Mouse (Mus musculus) granulocyte monocyte progenitor cell, adult 5-6 weeks (primary cell): ENCODE results near the gene AI837181. TPM values are rescaled to one million over a fixed set of nuclear protein-coding genes. Genes with fewer than 3 reads are reported as not detected.
A peak's percentile ranks its signal among the peaks of the same experiment; 100 is the strongest.
"Not testable (repeated sequence)": the region's sequence is repeated elsewhere in the genome, so short reads cannot be mapped to it uniquely, and the experiment has no call there.

Source experiments
- ATAC-seq: replicated peaks from 2 replicates; pipeline ENCODE4 v1.8.0; 2016; ENCODE audit warnings: mild to moderate bottlenecking, moderate TSS enrichment, inconsistent platforms; ENCODE audit not compliant: poor library complexity, severe bottlenecking
- total RNA-seq, 2 experiments: library from RNA; stranded (forward) in 1 of 2; stranded (reverse) in 1 of 2; fragments of 200-712, 200-1000 nt in 1 of 2; fragments of >200 nt in 1 of 2; fragmentation: Nextera tagmentation in 1 of 2; gene quantifications; 2 replicates each; pipeline ENCODE4 v1.2.3; 2014 to 2017

AI837181 gene
- total RNA-seq (2014; fragmentation: Nextera tagmentation) (30.1 and 32.7 TPM in 2 replicates), total RNA-seq (2017) (10.9 and 12.2 TPM in 2 replicates)

- ATAC-seq = peak; percentile 84
Observed at GRCm38 (mm10) chr19:5424782-5425741, at the start of gene AI837181, which contains the start of gene Drap1. AI837181 (plus strand) TSS chr19:5425144. Drap1 (minus strand) TSS chr19:5424979.

GRCm38 (mm10) chr19:5377446-5377845 lies 47.5 kb upstream of the AI837181 start:
- no peak for ATAC-seq

GRCm38 (mm10) chr19:5383326-5383725 lies 41.6 kb upstream of the AI837181 start:
- no peak for ATAC-seq

GRCm38 (mm10) chr19:5384715-5385114 lies 40.2 kb upstream of the AI837181 start:
- no peak for ATAC-seq

- peak; percentile 5; the same call in 1 of the 2 replicates for ATAC-seq
Observed at GRCm38 (mm10) chr19:5388011-5388441, 36.9 kb upstream of the AI837181 start.

GRCm38 (mm10) chr19:5388588-5389242 lies 36.2 kb upstream of the AI837181 start, which contains the start of gene Sart1:
Sart1 (minus strand) TSS chr19:5388703.
- ATAC-seq = peak; percentile 93

GRCm38 (mm10) chr19:5389647-5390046 lies 35.3 kb upstream of the AI837181 start:
- peak; percentile 42 for ATAC-seq

GRCm38 (mm10) chr19:5390416-5390815 lies 34.5 kb upstream of the AI837181 start:
- no peak for ATAC-seq

- ATAC-seq = no peak
Observed at GRCm38 (mm10) chr19:5392892-5393291, 32.1 kb upstream of the AI837181 start.

- no peak for ATAC-seq
Observed at GRCm38 (mm10) chr19:5394168-5394567, 30.8 kb upstream of the AI837181 start.

GRCm38 (mm10) chr19:5395371-5395770 lies 29.6 kb upstream of the AI837181 start:
- peak; percentile 27; the same call in 1 of the 2 replicates for ATAC-seq

- ATAC-seq = not testable (repeated sequence)
Observed at GRCm38 (mm10) chr19:5401073-5401472, 23.9 kb upstream of the AI837181 start.

- ATAC-seq = no peak
Observed at GRCm38 (mm10) chr19:5402293-5402692, 22.7 kb upstream of the AI837181 start, which contains the start of gene Tsga10ip. Tsga10ip (minus strand) TSS chr19:5402526.

- ATAC-seq = no peak
Observed at GRCm38 (mm10) chr19:5405924-5406323, 19.0 kb upstream of the AI837181 start.

GRCm38 (mm10) chr19:5406531-5407126 lies 18.3 kb upstream of the AI837181 start:
- ATAC-seq = peak; percentile 40

GRCm38 (mm10) chr19:5407133-5407532 lies 17.8 kb upstream of the AI837181 start:
- peak; percentile 47; the same call in 1 of the 2 replicates for ATAC-seq

- peak; percentile 49 for ATAC-seq
Observed at GRCm38 (mm10) chr19:5408057-5409001, 16.6 kb upstream of the AI837181 start.

- no peak for ATAC-seq
Observed at GRCm38 (mm10) chr19:5409068-5409467, 15.9 kb upstream of the AI837181 start.

GRCm38 (mm10) chr19:5410641-5411040 lies 14.3 kb upstream of the AI837181 start:
- ATAC-seq = no peak
